Mouse (Mus musculus) heart, adult 2 months (tissue): Measurements from ENCODE around the gene Haus8. TPM values are rescaled to one million over a fixed set of nuclear protein-coding genes. Genes with fewer than 3 reads are reported as not detected.
"Not testable (repeated sequence)": the region's sequence is repeated elsewhere in the genome, so short reads cannot be mapped to it uniquely, and the experiment has no call there.

ENCODE experiments used
- DNase-seq, 2 experiments: peaks; one replicate each; pipeline ENCODE4 v3.0.0; 2021
- H3K27ac ChIP-seq: fragments of 200-600 bp; 2 replicates; pipeline ENCODE4 v1.8.1; 2022
- H3K27me3 ChIP-seq: fragments of 200-500 bp; 2 replicates; pipeline ENCODE4 v1.6.1; 2012; ENCODE audit warnings: mild to moderate bottlenecking, low read length, inconsistent platforms, mixed read lengths; ENCODE audit not compliant: control insufficient read depth, insufficient read depth
- H3K36me3 ChIP-seq: fragments of 200-500 bp; 2 replicates; pipeline ENCODE4 v1.6.1; 2012; ENCODE audit warnings: low read length, inconsistent platforms; ENCODE audit not compliant: control insufficient read depth, insufficient read depth
- H3K4me1 ChIP-seq: fragments of 200-500 bp; 2 replicates; pipeline ENCODE4 v1.6.1; 2011; ENCODE audit warnings: low read length; ENCODE audit not compliant: control insufficient read depth, insufficient read depth
- H3K4me3 ChIP-seq: fragments of 200-600 bp; 2 replicates; pipeline ENCODE4 v1.8.1; 2022
- H3K79me2 ChIP-seq: fragments of 200-500 bp; replicated peaks from 2 replicates; pipeline ENCODE4 v1.6.1; 2012; ENCODE audit warnings: mild to moderate bottlenecking, inconsistent platforms, low read length, moderate library complexity, mixed read lengths; ENCODE audit not compliant: control insufficient read depth, insufficient read depth
- H3K9ac ChIP-seq: fragments of 200-500 bp; 2 replicates; pipeline ENCODE4 v1.6.1; 2012; ENCODE audit warnings: low read depth, mild to moderate bottlenecking, control low read depth, inconsistent platforms, low read length, mixed read lengths
- CTCF ChIP-seq: fragments of 200-600 bp; IDR thresholded peaks from 2 replicates; pipeline ENCODE4 v1.8.1; 2022; ENCODE audit warnings: antibody characterized with exemption, mild to moderate bottlenecking, moderate library complexity
- EP300 ChIP-seq: fragments of 200-500 bp; IDR thresholded peaks from 2 replicates; pipeline ENCODE4 v1.6.1; 2011; ENCODE audit warnings: low read depth, low read length, control low read depth; ENCODE audit not compliant: insufficient read depth
- POLR2A ChIP-seq: fragments of 200-500 bp; IDR thresholded peaks from 2 replicates; pipeline ENCODE4 v1.6.1; 2011; ENCODE audit warnings: mild to moderate bottlenecking, low read depth, low read length, control low read depth; ENCODE audit not compliant: insufficient read depth
- WGBS: fragments of 180-500 bp; shearing (Covaris S2); methylation state at CpG from one replicate; pipeline ENCODE4 v1.1.7; 2018; 5-methylcytosine and 5-hydroxymethylcytosine counted together
- intact Hi-C: fragments of 180-260 bp; cut with DNase I; formaldehyde crosslinking; loops from one replicate; pipeline ENCODE4 v1.15.1; 2025
- polyA plus RNA-seq: library from polyadenylated mRNA; depleted of rRNA; stranded (reverse); fragments of >200 nt; gene quantifications from 2 replicates; pipeline ENCODE4 v1.2.3, GENCODE M21; 2012
- total RNA-seq, 2 experiments: library from RNA; stranded (reverse); gene quantifications; 2 replicates each; pipeline ENCODE4 v1.2.3; 2021

The Haus8 gene
- total and polyA plus RNA-seq, 3 experiments: 11.9 to 29.0 (median 24.2) TPM

GRCm38 (mm10) chr8:71299716-71300115 is 27.0 kb upstream of the Haus8 start:
- 72% methylated on average over 3 of the region's 3 CpGs for WGBS
- no peaks in the 10 kb centered on the region for H3K36me3 ChIP-seq
- H3K9ac ChIP-seq: no peak overlapping the region
- intact Hi-C loops: no loop called here
- no peak for DNase-seq
- no peak overlapping the region for H3K4me3 ChIP-seq
- TF ChIP-seq POLR2A (no peak), CTCF (no peak), EP300 (no peak)
- H3K4me1 ChIP-seq: peaks cover 14% of the 10 kb centered on the region
- peaks cover 6% of the 10 kb centered on the region for H3K79me2 ChIP-seq
- H3K27ac ChIP-seq: no peak overlapping the region
- H3K27me3 ChIP-seq: no peaks in the 10 kb centered on the region

GRCm38 (mm10) chr8:71297439-71297838 is 24.7 kb upstream of the Haus8 start:
- H3K27ac ChIP-seq: peak overlapping the region; percentile 64

GRCm38 (mm10) chr8:71296784-71297183 is 24.1 kb upstream of the Haus8 start:
- H3K4me1 ChIP-seq: peaks cover 14% of the 10 kb centered on the region
- intact Hi-C loops: no loop called here
- TF ChIP-seq CTCF: no peak
- no peak for TF ChIP-seq POLR2A
- TF ChIP-seq EP300: 0 out of 2 replicates have a peak, but pooled peaks have one; percentile 52
- no peak overlapping the region for H3K9ac ChIP-seq
- H3K27ac ChIP-seq: peak overlapping the region; percentile 64
- peak; percentile 51 to 68 for DNase-seq
- no peak overlapping the region for H3K4me3 ChIP-seq
- no peaks in the 10 kb centered on the region for H3K36me3 ChIP-seq
- WGBS: 64% methylated on average over 2 of the region's 2 CpGs
- no peaks in the 10 kb centered on the region for H3K27me3 ChIP-seq
- H3K79me2 ChIP-seq: peaks cover 5% of the 10 kb centered on the region

More at GRCm38 (mm10) chr8:71297439-71297838, 24.7 kb upstream of the Haus8 start:
- Histone ChIP-seq H3K79me2 (peaks cover 6% of the 10 kb centered on the region), H3K4me3 (no peak overlapping the region), H3K36me3 (no peaks in the 10 kb centered on the region), H3K9ac (no peak overlapping the region), H3K4me1 (peaks cover 14% of the 10 kb centered on the region), H3K27me3 (no peaks in the 10 kb centered on the region)
- intact Hi-C loops: no loop called here
- TF ChIP-seq EP300 (no peak), CTCF (no peak), POLR2A (no peak)
- no peak for DNase-seq
- WGBS: 92% methylated on average over 1 of the region's 1 CpGs

- peak overlapping the region; percentile 64 for H3K27ac ChIP-seq
Observed at GRCm38 (mm10) chr8:71296188-71296621, 23.5 kb upstream of the Haus8 start.

GRCm38 (mm10) chr8:71293930-71294329 is 21.2 kb upstream of the Haus8 start:
- H3K27me3 ChIP-seq, H3K4me3 ChIP-seq, H3K27ac ChIP-seq, H3K36me3 ChIP-seq, H3K79me2 ChIP-seq, intact Hi-C loops, H3K9ac ChIP-seq, DNase-seq: not testable (repeated sequence)
- H3K4me1 ChIP-seq: peaks cover 14% of the 10 kb centered on the region
- WGBS: 85% methylated on average over 3 of the region's 3 CpGs

More at GRCm38 (mm10) chr8:71296188-71296621, 23.5 kb upstream of the Haus8 start:
- Histone ChIP-seq H3K9ac (no peak overlapping the region), H3K4me3 (no peak overlapping the region), H3K27me3 (no peaks in the 10 kb centered on the region), H3K4me1 (peaks cover 14% of the 10 kb centered on the region), H3K79me2 (peaks cover 5% of the 10 kb centered on the region), H3K36me3 (no peaks in the 10 kb centered on the region)
- WGBS: 81% methylated on average over 2 of the region's 2 CpGs
- no peak for TF ChIP-seq CTCF
- TF ChIP-seq EP300: no peak
- TF ChIP-seq POLR2A: no peak
- peak in 1 of 2 experiments; percentile 67 for DNase-seq
- intact Hi-C loops: no loop called here

- Histone ChIP-seq H3K4me1 (peaks cover 12% of the 10 kb centered on the region), H3K27me3 (no peaks in the 10 kb centered on the region), H3K27ac (no peak overlapping the region), H3K9ac (no peak overlapping the region), H3K4me3 (no peak overlapping the region), H3K79me2 (peaks cover 5% of the 10 kb centered on the region), H3K36me3 (no peaks in the 10 kb centered on the region)
- intact Hi-C loops: no loop called here
- 74% methylated on average over 6 of the region's 6 CpGs for whole genome bisulfite sequencing
- no peak for DNase-seq
- TF ChIP-seq CTCF (no peak), POLR2A (no peak), EP300 (no peak)
Observed at GRCm38 (mm10) chr8:71291351-71291750, 18.6 kb upstream of the Haus8 start.
